Mouse (Mus musculus) myocyte (in vitro differentiated cells): ENCODE data around the gene Gapdh. TPM values are rescaled to one million over a fixed set of nuclear protein-coding genes. Genes with fewer than 3 reads are reported as not detected.
A peak's percentile ranks its signal among the peaks of the same experiment; 100 is the strongest.

Experiments used
- H3K27me3 ChIP-seq: one replicate; pipeline ENCODE4 v1.6.1; 2011; ENCODE audit not compliant: control insufficient read depth, insufficient read depth, insufficient read length
- H3K36me3 ChIP-seq: one replicate; pipeline ENCODE4 v1.6.1; 2011; ENCODE audit not compliant: control insufficient read depth, insufficient read depth
- H3K4me2 ChIP-seq: one replicate; pipeline ENCODE4 v1.6.1; 2011; ENCODE audit warnings: low read depth, control low read depth
- H3K4me3 ChIP-seq: one replicate; pipeline ENCODE4 v1.5.1; 2011; ENCODE audit warnings: mild to moderate bottlenecking, control low read depth, moderate library complexity
- H3K79me2 ChIP-seq: one replicate; pipeline ENCODE4 v1.6.1; 2011; ENCODE audit not compliant: control insufficient read depth, insufficient read depth
- H3ac ChIP-seq: one replicate; pipeline ENCODE4 v1.6.1; 2011; ENCODE audit not compliant: control insufficient read depth, insufficient read length
- CEBPB ChIP-seq: IDR thresholded peaks from 2 replicates; pipeline ENCODE4 v1.6.1; 2011; ENCODE audit warnings: mild to moderate bottlenecking, moderate library complexity; ENCODE audit not compliant: poor library complexity, insufficient read depth, severe bottlenecking
- E2F4 ChIP-seq: IDR thresholded peaks from one replicate; pipeline ENCODE4 v1.6.1; 2011; ENCODE audit warnings: mild to moderate bottlenecking, control low read depth, moderate library complexity; ENCODE audit not compliant: insufficient read depth
- MAX ChIP-seq: IDR thresholded peaks from one replicate; pipeline ENCODE4 v1.6.1; 2011; ENCODE audit warnings: low read depth, mild to moderate bottlenecking, control low read depth
- MYOD1 ChIP-seq, 3 experiments: IDR thresholded peaks; one replicate each; pipeline ENCODE4 v1.6.1; 2011; ENCODE audit warnings: control low read depth in 2 of 3, low read depth in 2 of 3, mild to moderate bottlenecking in 2 of 3, moderate library complexity in 1 of 3; ENCODE audit not compliant: insufficient read length in 2 of 3, control insufficient read depth in 1 of 3
- MYOG ChIP-seq, 3 experiments: IDR thresholded peaks; one replicate each; pipeline ENCODE4 v1.6.1; 2011; ENCODE audit warnings: control low read depth in 2 of 3, low read depth in 2 of 3, mild to moderate bottlenecking in 2 of 3; ENCODE audit not compliant: insufficient read length in 2 of 3, control insufficient read depth in 1 of 3, insufficient read depth in 1 of 3
- POLR2A ChIP-seq: IDR thresholded peaks from one replicate; pipeline ENCODE4 v1.6.1; 2011; ENCODE audit warnings: low read depth, mild to moderate bottlenecking, control low read depth, moderate library complexity; ENCODE audit not compliant: insufficient read length
- POLR2AphosphoS2 ChIP-seq: IDR thresholded peaks from one replicate; pipeline ENCODE4 v1.6.1; 2011; ENCODE audit warnings: low read depth, control low read depth; ENCODE audit not compliant: insufficient read length
- REST ChIP-seq: IDR thresholded peaks from one replicate; pipeline ENCODE4 v1.6.1; 2011; ENCODE audit warnings: mild to moderate bottlenecking, control low read depth, moderate library complexity; ENCODE audit not compliant: insufficient read depth, insufficient read length
- SRF ChIP-seq: IDR thresholded peaks from one replicate; pipeline ENCODE4 v1.6.1; 2011; ENCODE audit warnings: low read depth; ENCODE audit not compliant: control insufficient read depth, insufficient read length
- TCF12 ChIP-seq: IDR thresholded peaks from one replicate; pipeline ENCODE4 v1.6.1; 2011; ENCODE audit warnings: mild to moderate bottlenecking, control low read depth; ENCODE audit not compliant: poor library complexity, insufficient read depth, severe bottlenecking
- TCF3 ChIP-seq: IDR thresholded peaks from one replicate; pipeline ENCODE4 v1.6.1; 2011; ENCODE audit warnings: low read depth, control low read depth; ENCODE audit not compliant: insufficient read length
- USF1 ChIP-seq: IDR thresholded peaks from one replicate; pipeline ENCODE4 v1.6.1; 2011; ENCODE audit warnings: low read depth, mild to moderate bottlenecking, control low read depth, moderate library complexity
- polyA plus RNA-seq: library from polyadenylated mRNA; unstranded; fragments of >200 nt; fragmentation: generic; extraction: Trizol; gene quantifications from one replicate; pipeline ENCODE4 v1.2.1, GENCODE M21; 2012; ENCODE audit warnings: missing spikeins

The Gapdh gene
- polyA plus RNA-seq, 1 experiment = 9,871 TPM

DNA sequence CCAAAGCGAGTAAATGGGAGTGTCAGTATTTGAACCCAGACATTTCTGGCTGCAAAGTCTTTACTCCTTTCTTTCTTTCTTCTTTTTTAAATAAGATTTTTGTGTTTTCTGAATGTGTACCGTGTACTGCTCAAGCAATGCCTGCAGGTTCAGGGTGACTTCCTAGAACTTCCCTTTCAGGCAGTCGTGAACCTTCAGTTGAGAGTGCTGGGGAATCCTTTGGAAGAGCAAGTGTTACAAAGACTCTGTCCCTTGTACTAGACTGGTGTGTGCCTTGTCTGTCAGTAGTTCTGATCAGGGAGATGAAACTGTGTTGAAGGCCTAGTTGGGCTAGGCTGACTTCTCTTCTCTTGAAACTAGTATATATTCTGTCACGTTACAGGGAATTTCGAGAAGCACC, 26.6 kb upstream of the Gapdh start:
- H3K79me2 ChIP-seq = peaks cover 57% of the 10 kb centered on the region
- peak overlapping the region; percentile 92 for H3K4me3 ChIP-seq
- no peak for TF ChIP-seq TCF3
- TF ChIP-seq MAX = no peak
- no peak for TF ChIP-seq POLR2A
- TF ChIP-seq E2F4 = no peak
- TF ChIP-seq SRF = no peak
- no peak for TF ChIP-seq POLR2AphosphoS2
- no peak for TF ChIP-seq USF1
- TF ChIP-seq REST = no peak
- no peak for TF ChIP-seq TCF12
- no peak for TF ChIP-seq CEBPB
- no peaks in the 10 kb centered on the region for H3K27me3 ChIP-seq
- H3K36me3 ChIP-seq = peaks cover 14% of the 10 kb centered on the region
- H3K4me2 ChIP-seq = peak overlapping the region; percentile 86
- peak overlapping the region; percentile 71 for H3ac ChIP-seq

DNA sequence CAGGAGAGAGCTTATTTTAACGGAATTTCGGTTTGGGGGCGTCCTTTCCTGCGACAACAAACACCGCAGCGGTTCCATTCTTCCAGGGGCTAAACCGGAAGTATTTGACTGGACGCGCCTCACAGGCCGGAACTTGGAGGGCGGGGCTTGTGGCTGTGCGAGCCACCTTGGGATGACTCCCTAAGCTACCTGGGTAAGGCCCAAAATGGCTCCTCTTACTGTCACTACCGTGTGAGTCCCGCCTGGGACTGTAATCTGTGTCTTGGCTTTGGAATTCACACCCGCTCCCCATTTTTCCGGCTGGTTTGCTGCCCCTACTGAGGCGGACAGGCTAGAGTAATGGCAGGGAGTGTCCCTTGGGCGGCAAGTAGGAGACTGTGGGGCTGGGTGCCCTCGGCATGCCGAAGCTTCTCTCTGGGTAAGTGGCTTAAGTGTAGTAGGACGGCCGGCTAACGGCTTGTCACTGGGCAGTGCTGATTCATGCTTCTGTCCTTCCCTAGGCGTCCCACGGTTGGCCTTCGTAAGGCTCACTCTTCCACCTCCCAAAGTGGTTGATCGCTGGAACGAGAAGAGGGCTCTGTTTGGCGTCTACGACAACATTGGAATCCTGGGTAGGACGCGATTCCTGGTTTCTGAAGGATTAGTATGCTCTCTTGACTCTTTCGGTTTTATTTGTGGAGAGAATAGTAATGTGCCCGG, 25.9 kb upstream of the Gapdh start:
- H3K27me3 ChIP-seq = no peaks in the 10 kb centered on the region
- H3ac ChIP-seq = peak overlapping the region; percentile 71
- peaks cover 15% of the 10 kb centered on the region for H3K36me3 ChIP-seq
- peak overlapping the region; percentile 86 for H3K4me2 ChIP-seq
- peaks cover 57% of the 10 kb centered on the region for H3K79me2 ChIP-seq
- H3K4me3 ChIP-seq = peak overlapping the region; percentile 92
- TF ChIP-seq REST (no peak), E2F4 (peak; percentile 12)

DNA sequence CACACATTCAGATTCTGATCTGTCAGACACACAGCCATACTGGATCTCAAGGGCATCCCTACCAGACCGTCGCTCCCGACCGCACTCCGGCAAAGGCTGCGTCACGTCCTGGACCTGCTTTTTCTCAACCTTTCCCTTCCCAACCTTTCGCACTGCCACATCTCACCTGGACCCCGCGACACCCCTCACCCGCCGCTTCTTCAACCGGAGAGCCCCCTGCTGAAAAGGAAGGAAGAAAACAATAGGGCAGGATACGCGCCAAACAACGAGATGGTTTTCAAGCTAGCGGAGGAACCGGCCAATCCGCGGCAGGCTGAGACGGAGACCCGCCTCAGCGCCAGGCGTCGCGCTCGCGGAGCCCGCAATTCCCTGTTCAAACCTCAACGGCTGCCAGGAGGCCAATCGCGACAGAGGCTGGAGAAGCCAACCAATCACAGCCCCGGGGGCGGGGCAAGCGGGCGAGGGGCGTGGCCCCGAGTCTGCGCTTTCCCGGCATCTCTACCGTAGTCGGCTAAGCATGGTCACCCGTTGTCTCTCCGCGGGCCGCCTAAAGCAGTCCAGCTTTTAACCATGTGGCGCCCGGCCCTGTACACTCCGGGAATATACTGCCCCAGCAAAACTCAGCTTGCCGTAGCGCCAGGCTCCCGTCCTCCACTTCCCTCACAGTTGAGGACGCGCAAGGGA, 25.2 kb upstream of the Gapdh start, which contains the start of the genes Ncapd2 and Mrpl51:
Ncapd2 (minus strand) TSS at position 370 of the 684 bp plus-strand sequence.
Mrpl51 (plus strand) TSS at position 470 of the 684 bp plus-strand sequence.
- TF ChIP-seq TCF3 (no peak), POLR2A (peak; percentile 12), CEBPB (no peak), REST (no peak), MYOG (IDR thresholded peaks at IDR 0.05; ENCODE audit: control insufficient read depth in 1 of 3, insufficient read depth in 1 of 3, insufficient read length in 2 of 3, low read depth in 2 of 3) (no peak), MAX (no peak), MYOD1 (IDR thresholded peaks at IDR 0.05; ENCODE audit: control insufficient read depth in 1 of 3, insufficient read length in 2 of 3, low read depth in 2 of 3) (peak in 1 of 3 experiments; percentile 1), USF1 (no peak), E2F4 (peak; percentile 86), SRF (no peak), POLR2AphosphoS2 (peak; percentile 23), TCF12 (no peak)
- Histone ChIP-seq H3K4me2 (peak within 1 kb of the TSS; percentile 86), H3K36me3 (peaks cover 22% of the 10 kb centered on the region), H3K4me3 (peak within 1 kb of the TSS; percentile 92), H3K79me2 (peaks cover 57% of the 10 kb centered on the region), H3K27me3 (no peaks in the 10 kb centered on the region), H3ac (peak within 1 kb of the TSS; percentile 71)

DNA sequence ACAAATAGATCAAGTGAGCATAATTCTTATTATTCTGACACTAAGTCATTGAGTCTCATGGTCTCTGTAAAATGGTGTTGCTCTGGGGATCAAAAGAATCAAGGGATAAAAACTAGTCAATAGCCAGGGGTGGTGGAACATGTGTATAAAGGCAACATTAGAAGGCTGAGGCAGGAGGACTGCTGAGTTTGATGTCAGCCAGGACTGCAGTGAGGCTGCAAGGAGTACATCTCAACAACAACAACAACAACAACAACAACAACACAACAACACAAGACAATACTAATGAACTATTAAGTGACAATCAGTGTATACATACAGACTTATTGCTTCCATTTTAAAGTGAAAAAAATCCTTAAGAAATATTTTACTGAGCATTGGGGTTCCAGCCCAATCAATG, 24.5 kb upstream of the Gapdh start:
- H3ac ChIP-seq = peak overlapping the region; percentile 71
- H3K4me3 ChIP-seq = peak overlapping the region; percentile 92
- no peaks in the 10 kb centered on the region for H3K27me3 ChIP-seq
- peaks cover 29% of the 10 kb centered on the region for H3K36me3 ChIP-seq
- TF ChIP-seq E2F4 (no peak), SRF (no peak), POLR2A (no peak), POLR2AphosphoS2 (no peak), MAX (no peak), TCF12 (no peak), TCF3 (no peak), CEBPB (no peak), REST (no peak), USF1 (no peak), MYOG (IDR thresholded peaks at IDR 0.05; ENCODE audit: control insufficient read depth in 1 of 3, insufficient read depth in 1 of 3, insufficient read length in 2 of 3, low read depth in 2 of 3) (no peak), MYOD1 (IDR thresholded peaks at IDR 0.05; ENCODE audit: control insufficient read depth in 1 of 3, insufficient read length in 2 of 3, low read depth in 2 of 3) (no peak)
- H3K79me2 ChIP-seq = peaks cover 57% of the 10 kb centered on the region
- peak overlapping the region; percentile 58 for H3K4me2 ChIP-seq

DNA sequence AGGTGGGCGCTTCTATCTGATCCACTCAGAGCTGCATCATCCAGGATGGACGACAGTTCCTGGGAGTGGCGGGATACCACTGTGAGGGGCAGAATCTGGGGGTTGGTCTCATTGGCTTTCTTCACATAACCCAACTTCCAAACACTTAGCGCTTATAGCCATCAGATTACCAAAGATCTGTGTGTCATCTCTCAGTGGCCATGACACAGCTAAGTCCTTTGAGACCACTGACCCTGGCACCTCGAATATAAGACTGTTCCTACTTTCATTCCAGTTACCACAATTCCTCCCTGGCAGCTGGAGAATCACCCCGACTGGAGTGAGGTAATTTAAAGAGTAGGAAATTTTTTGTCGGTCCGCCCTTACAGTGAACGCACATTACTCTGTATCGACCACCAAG, 19.9 kb upstream of the Gapdh start:
- H3K4me2 ChIP-seq = no peak overlapping the region
- no peak overlapping the region for H3ac ChIP-seq
- no peak for TF ChIP-seq SRF
- H3K27me3 ChIP-seq = no peaks in the 10 kb centered on the region
- no peak overlapping the region for H3K4me3 ChIP-seq
- H3K36me3 ChIP-seq = peaks cover 43% of the 10 kb centered on the region
- peaks cover 32% of the 10 kb centered on the region for H3K79me2 ChIP-seq
